Mouse (Mus musculus) layer of hippocampus, adult 9-11 months (tissue): ENCODE measurements around the gene Prcc.
"Not testable (repeated sequence)": the region's sequence is repeated elsewhere in the genome, so short reads cannot be mapped to it uniquely, and the experiment has no call there.

Experiments used
- DNase-seq: peaks from one replicate; pipeline ENCODE4 v3.0.0; 2022

The Prcc gene

DNA sequence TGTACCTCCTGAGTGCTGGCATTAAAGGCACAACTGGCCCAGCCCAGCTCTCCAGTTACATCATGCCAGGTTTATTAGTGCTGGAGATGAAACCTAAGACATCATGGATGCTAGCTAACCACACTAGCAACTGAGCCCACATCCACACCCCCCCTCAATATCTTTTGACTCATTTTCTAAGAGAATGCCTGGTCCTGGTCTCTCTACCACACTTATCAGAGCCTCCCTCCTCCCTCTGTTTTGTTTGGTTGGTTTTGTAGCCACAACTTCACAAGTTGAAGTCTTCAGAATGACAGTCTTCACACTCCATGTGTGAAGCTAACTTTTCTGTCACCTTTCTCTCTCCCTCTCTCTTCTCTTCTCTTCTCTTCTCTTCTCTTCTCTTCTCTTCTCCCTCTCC, 44.5 kb downstream of the Prcc start:
- no peak for DNase-seq

DNA sequence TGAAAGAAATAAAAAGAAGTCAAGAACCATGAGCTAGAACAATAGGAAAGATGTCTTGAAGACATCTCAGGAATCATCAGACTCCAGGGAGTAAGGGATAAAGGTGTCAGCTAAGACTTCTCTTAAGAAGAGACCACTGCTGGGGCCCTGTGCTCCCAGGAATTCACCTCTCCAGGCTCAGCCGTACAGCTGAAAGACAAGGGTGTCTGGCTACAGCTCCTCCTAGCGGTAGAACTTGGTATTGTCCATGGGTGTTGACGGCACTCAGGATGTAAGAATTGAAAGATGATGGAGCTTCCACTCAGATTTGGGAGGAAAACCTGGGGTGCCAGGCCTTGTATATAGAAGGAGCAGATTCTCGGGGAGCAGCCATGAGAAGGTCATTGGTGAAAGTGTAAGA, 46.8 kb downstream of the Prcc start:
- DNase-seq: peak; percentile 42

DNA sequence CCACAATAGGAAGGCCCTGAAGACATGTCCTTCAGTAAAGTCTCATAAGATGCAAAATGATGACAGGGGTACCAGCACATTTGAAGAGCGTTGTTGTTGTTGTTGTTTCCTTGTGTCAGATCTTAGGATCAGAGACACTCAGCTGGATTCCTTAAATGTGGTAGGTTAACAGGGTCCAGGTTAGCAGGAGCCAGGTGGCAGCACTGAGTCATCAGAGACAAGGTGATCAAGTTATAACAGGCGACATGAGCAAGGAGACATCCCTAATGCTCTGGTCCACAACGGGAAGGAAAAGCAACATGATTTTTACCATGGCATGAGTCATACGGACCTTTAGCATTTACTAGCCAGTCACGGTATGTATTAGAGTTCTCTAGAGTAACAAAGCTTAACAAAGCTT, 51.9 kb downstream of the Prcc start:
- DNase-seq: no peak

DNA sequence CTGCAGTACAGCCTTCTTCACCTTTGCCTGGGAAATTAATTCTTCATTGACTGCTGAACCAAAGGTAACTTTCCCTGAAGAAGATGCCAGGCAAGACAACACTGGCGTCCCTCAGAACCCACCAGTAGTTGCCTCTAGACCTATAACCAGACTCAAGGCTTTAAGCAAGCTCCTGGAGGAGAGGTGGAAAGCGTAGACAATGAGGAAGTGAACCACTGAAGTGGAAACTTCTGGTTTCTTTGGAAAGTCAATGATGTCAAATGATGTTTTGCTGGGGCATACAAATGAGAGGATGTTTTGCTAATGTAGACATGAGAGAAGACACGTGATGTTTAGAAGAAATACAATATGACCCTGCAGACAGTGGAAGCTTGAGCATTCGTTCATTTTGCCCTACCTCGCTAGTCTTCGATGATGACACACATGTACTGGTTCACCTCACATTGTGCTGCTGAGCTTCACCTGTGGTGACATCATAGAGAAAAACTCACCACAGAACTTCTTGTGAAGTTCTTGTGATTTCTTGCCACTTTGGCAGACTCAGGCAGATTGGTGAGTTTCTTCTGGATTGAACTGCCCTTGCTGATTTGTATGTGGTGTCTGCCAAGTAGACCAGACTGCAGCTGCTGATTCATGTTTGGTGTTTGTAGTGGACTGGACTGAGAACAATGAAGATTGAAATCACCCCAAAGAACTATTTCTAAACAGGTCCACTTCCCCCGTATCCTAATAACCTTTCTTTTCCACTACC, 53.1 kb downstream of the Prcc start:
- DNase-seq: no peak

DNA sequence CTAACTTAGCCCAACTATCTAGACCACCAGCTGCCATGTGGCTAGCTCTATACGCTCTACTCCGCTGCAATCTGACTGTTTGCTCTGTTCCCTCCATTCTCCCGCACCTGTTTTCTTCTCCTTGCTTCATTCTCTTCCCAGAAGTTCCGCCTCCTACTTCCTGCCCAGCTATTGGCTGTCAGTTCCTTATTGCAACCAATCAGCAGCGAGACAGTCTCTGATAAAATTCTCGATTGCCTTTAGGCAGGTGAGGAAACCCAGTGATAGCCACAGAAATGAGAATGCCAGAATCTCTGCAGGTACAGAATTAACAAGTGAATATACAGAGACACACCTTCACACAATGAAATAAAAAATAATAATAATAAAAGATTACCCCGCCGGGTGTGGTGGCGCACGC, 56.4 kb downstream of the Prcc start:
- DNase-seq: no peak

DNA sequence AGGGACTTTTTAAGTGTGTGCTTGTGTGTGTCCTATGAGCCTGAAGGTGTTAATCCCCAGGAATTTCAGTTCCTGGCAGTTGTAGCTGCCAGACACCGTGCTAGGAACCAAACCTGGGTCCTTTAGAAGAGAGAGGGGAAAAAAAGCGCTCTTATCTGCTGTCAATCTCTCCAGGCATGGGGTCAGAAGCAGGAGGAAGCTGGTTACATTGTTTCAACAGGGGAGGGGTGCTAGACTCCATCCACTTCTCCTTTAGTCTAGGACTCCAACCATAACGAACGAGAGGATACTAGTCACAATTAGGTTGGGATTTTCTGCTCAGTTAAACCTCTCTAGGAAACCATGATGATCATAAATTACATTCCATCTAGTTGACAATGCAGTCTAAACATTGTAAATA, 57.0 kb downstream of the Prcc start:
- DNase-seq: no peak

DNA sequence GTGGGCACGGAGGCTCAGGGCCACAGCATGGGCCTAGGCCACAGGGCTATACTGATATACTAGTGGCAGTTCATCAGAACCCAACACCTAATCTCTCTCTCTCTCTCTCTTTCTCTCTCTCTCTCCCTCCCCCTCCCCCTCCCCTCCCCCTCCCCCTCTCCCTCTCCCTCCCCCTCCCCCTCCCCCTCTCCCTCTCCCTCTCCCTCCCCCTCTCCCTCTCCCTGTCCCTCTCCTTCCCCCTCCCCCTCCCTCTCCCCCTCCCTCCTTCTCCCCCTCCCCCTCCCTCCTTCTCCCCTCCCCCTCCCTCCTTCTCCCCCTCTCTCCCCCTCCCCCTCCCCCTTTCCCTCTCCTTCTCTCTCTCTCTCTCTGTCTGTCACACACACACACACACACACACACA, 61.2 kb downstream of the Prcc start, which contains the start of gene Pear1:
Pear1 (minus strand) TSS at position 101 of the 400 bp plus-strand sequence.
- not testable (repeated sequence) for DNase-seq

DNA sequence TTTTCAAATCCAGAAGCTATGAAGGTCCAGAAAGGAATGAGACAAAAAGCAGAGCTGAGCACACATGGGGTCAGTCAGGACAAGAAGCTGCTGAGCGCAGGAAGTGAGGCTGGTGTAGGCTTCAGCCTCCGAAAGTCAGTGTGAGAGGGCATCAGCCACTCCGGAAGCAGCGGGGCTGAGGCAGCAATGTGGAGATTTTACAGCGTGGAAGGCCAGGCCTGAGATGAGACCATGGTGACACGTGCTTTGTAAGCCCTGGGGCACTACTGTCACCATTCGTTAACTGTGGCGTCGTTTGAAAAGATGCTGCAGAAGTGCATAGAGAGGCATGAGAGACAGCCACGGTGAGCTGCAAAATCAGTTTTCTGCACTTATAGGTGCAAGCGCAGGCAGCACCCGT, 67.2 kb downstream of the Prcc start:
- no peak for DNase-seq

DNA sequence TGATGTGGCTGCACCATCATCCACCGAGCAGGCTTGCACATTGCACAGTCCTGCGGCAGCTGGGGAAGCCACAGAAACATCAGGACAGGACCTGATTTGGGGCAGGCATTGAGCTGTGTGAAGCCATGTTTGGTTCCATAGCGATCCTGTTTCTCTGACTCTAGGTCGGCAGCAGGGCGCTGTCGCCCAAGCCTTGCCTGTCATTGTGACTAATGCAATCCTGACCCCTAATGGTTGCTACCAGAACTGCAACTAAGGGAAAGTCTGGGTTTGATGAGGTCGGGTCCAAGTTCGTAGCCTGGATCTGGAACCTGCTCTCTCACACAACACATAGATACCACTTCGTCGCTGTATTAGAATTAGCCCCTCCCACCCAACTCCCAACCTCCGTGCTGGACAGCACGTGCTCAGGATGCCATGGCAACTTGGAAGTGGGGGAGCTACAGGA, 68.7 kb downstream of the Prcc start:
- peak; percentile 71 for DNase-seq

DNA sequence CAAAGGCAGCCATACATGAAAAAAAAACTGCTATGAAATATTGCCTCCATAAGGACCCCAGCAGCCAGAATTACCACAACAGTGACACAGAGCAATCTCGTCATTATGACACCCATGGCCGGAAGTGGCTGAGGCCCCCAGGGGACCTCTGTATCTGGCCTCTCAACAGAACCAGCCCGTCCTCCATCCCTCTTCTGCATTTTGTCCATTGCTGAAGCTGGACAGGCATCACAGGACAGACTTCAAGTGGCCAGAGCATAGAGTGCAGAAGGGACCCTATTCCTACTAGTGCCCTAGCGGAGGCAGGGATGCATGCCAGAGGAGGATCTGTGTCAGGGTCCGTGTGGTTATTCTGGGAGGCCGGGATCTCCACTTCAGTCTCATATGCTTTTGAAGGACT, 69.2 kb downstream of the Prcc start:
- no peak for DNase-seq

DNA sequence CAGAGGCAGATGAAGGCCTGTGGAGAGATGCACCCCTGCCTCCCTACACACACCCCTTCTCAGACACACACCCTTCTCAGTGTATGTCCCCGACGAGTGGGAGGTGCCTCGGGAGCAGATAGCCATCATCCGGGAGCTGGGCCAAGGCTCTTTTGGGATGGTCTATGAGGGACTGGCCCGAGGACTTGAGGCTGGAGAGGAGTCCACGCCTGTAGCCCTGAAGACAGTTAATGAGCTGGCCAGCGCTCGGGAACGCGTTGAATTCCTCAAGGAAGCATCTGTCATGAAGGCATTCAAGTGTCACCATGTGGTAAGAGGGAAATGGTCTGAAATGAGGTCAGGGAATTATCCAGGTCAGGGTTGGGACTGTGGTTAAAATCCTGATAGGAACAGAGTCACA, 72.5 kb downstream of the Prcc start:
- DNase-seq: no peak

DNA sequence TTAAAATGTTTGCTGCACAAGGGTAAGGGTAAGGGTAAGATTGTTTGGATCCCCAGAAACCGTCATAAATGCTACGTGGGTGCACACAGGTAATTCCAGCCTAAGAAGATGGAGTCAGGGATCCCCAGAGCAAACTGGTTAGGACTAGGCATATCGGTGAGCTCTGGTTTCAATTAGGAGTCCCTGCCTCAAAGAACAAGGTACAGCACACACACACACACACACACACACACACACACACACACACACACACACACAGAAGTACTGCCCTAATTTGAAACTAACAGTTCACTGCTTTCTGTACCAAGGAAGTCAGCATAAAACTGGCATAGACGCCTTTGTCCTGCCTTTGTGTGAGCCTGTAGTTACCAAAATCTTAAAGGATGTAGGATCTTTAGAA, 73.0 kb downstream of the Prcc start:
- DNase-seq: no peak

DNA sequence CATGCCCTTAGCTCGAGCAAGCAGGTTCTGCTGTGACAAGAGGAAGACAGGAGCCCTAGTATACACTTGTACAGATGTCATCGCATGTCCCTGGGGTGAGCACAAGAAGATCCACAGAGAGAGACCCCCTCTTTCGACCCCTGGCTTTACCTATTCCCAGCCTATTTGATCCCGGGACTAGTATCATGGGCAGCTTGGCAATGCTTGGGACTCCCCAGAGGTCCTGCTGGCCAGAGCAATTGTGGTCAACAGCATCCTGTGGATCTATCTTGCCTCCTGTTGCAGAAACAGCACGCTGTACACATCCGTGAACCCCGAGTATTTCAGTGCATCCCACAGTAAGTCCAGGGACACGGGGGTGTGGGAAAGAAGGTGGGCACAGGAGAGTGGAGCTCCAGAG, 74.1 kb downstream of the Prcc start:
- no peak for DNase-seq

DNA sequence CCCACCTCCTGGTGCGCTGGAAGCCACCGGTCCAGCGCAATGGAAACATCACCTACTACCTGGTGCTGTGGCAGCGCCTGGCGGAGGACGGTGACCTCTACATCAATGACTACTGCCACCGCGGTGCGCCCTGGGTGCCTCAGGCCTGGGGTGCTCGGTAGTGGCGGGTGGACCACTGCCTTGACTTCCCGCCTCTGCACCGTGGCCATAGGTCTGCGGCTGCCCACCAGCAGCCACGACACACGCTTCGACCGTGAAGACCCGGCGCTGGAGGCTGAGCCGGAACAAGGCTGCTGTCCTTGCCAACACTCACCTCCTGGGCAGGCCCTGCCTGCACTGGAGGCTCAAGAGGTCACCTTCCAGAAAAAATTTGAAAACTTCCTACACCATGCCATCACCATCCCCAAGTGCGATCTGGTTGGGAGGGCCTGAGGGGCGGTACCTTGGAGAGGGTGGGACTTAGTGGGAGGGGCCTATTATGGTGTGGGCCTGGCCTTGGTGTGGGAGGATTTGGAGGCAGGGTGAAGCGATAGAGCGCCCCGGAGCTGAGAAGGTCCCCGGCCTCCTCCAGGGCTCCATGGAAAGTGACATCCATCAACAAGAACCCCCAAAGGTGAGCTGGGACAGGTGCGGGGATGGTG, 76.0 kb downstream of the Prcc start:
- no peak for DNase-seq
